Mouse (Mus musculus) cerebellum, adult 9-10 months (tissue): ENCODE measurements around the gene Exoc4.

Source experiments
- DNase-seq: peaks from one replicate; pipeline ENCODE4 v3.0.0; 2022

The Exoc4 gene

GRCm38 (mm10) chr6:33873000-33873399, 624.1 kb downstream of the Exoc4 start:
- no peak for DNase-seq

GRCm38 (mm10) chr6:33874291-33875014, 625.6 kb downstream of the Exoc4 start:
- DNase-seq: peak; percentile 65

GRCm38 (mm10) chr6:33884141-33884683, 635.3 kb downstream of the Exoc4 start:
- DNase-seq: no peak

GRCm38 (mm10) chr6:33886941-33887340, 638.1 kb downstream of the Exoc4 start:
- no peak for DNase-seq

- peak; percentile 31 for DNase-seq
These were observed 642.0 kb downstream of the Exoc4 start for GRCm38 (mm10) chr6:33890926-33891325.

GRCm38 (mm10) chr6:33892142-33892541, 643.3 kb downstream of the Exoc4 start:
- no peak for DNase-seq

- DNase-seq: no peak
These were observed 651.1 kb downstream of the Exoc4 start for GRCm38 (mm10) chr6:33899973-33900372.

- no peak for DNase-seq
These were observed 651.7 kb downstream of the Exoc4 start for GRCm38 (mm10) chr6:33900615-33901014.

GRCm38 (mm10) chr6:33905099-33905498, 656.2 kb downstream of the Exoc4 start:
- DNase-seq: no peak

GRCm38 (mm10) chr6:33910671-33911070, 661.8 kb downstream of the Exoc4 start:
- DNase-seq: no peak

- no peak for DNase-seq
These were observed 664.2 kb downstream of the Exoc4 start for GRCm38 (mm10) chr6:33913072-33913471.

GRCm38 (mm10) chr6:33913486-33913885, 664.6 kb downstream of the Exoc4 start:
- DNase-seq: no peak

- DNase-seq: no peak
These were observed 665.1 kb downstream of the Exoc4 start for GRCm38 (mm10) chr6:33913964-33914363.

- DNase-seq: no peak
These were observed 674.7 kb downstream of the Exoc4 start for GRCm38 (mm10) chr6:33923571-33923970.

- DNase-seq: no peak
These were observed 676.0 kb downstream of the Exoc4 start for GRCm38 (mm10) chr6:33924888-33925287.

- DNase-seq: peak; percentile 82
These were observed 680.6 kb downstream of the Exoc4 start for GRCm38 (mm10) chr6:33929342-33930086.

GRCm38 (mm10) chr6:33930087-33930945, 681.4 kb downstream of the Exoc4 start:
- no peak for DNase-seq

- DNase-seq: no peak
These were observed 689.0 kb downstream of the Exoc4 start for GRCm38 (mm10) chr6:33937906-33938305.

GRCm38 (mm10) chr6:33939169-33939568, 690.3 kb downstream of the Exoc4 start:
- no peak for DNase-seq

- no peak for DNase-seq
These were observed 698.1 kb downstream of the Exoc4 start for GRCm38 (mm10) chr6:33946911-33947489.

GRCm38 (mm10) chr6:33950113-33950512, 701.2 kb downstream of the Exoc4 start:
- no peak for DNase-seq

GRCm38 (mm10) chr6:33955469-33955868, 706.6 kb downstream of the Exoc4 start:
- no peak for DNase-seq

- no peak for DNase-seq
These were observed 709.4 kb downstream of the Exoc4 start for GRCm38 (mm10) chr6:33958281-33958680.
